ENCODE assay signal across 9 mouse cellular contexts in genomic region chr3:90412312-90413010, GRCm38 (mm10). TPM values are rescaled to one million over a fixed set of nuclear protein-coding genes. Genes with fewer than 3 reads are reported as not detected.
DNase-seq lines count a peak whose midpoint lies in the region; ATAC-seq and TF ChIP-seq lines count a peak whose summit lies in the region.
"Had no signal": no experiment of that assay in that cellular context is flagged by ENCODE, and none has a peak within 500 bp of the region (broad histone marks: within the 10 kb centered on the region; RNA-seq: fewer than 3 reads in every experiment).

No protein-coding gene starts in this region.

- H3K4me2 ChIP-seq in intestine, postnatal 0 days (replicated peaks; ENCODE audit: low read depth): no peak overlapping the region
- H3K4me2 ChIP-seq in liver, embryonic 11.5 days: no peak overlapping the region

- no peak overlapping the region for H3K9ac ChIP-seq in intestine, postnatal 0 days (ENCODE audit: low read depth, low read length)
- no peak overlapping the region for H3K9ac ChIP-seq in liver, embryonic 11.5 days (ENCODE audit: low read depth, low read length)

- peak; percentile 83 for DNase-seq in 3T3-L1 (ENCODE audit: low read depth, low spot score)
- DNase-seq in Muller cell, postnatal 12 days (ENCODE audit: inconsistent ontology term): peak; percentile 32
- peak; percentile 69 for DNase-seq in cerebellum, adult 9-10 months
- DNase-seq in gastrocnemius, adult 8-10 months (ENCODE audit: low spot score in 2 of 2): peak; percentile 54 to 55
- peak; percentile 48 for DNase-seq in liver, embryonic 11.5 days (ENCODE audit: low spot score)
- peak; percentile 58 for DNase-seq in testis, postnatal 14 days (ENCODE audit: low spot score)

- ATAC-seq in intestine, postnatal 0 days: no peak
- ATAC-seq in liver, embryonic 11.5 days (replicated peaks; ENCODE audit: low FRiP score): no peak
- ATAC-seq in neutrophil, adult 5-6 weeks (ENCODE audit: extremely low read depth, insufficient number of reproducible peaks, low FRiP score, poor library complexity, severe bottlenecking): peak; percentile 77

- no peak overlapping the region for H3K27ac ChIP-seq in intestine, postnatal 0 days (ENCODE audit: low read depth, low read length)
- H3K27ac ChIP-seq in liver, embryonic 11.5 days (ENCODE audit: low read depth, low read length): no peak overlapping the region

- H3K4me1 ChIP-seq in intestine, postnatal 0 days (replicated peaks; ENCODE audit: control insufficient read depth, insufficient read depth, low read length): no peaks in the 10 kb centered on the region
- no peaks in the 10 kb centered on the region for H3K4me1 ChIP-seq in liver, embryonic 11.5 days (replicated peaks; ENCODE audit: control insufficient read depth, insufficient read depth, low read length)

- peaks cover 69% of the 10 kb centered on the region for H3K36me3 ChIP-seq in intestine, postnatal 0 days (ENCODE audit: control insufficient read depth, insufficient read depth)
- peaks cover 48% of the 10 kb centered on the region for H3K36me3 ChIP-seq in liver, embryonic 11.5 days (ENCODE audit: control insufficient read depth, insufficient read depth, low read length)

- 48% methylated on average over 5 of the region's 5 CpGs for WGBS in intestine, postnatal 0 days
- 51% methylated on average over 5 of the region's 5 CpGs for WGBS in liver, embryonic 11.5 days

- H3K4me3 ChIP-seq in intestine, postnatal 0 days (ENCODE audit: low read depth, low read length): no peak overlapping the region
- H3K4me3 ChIP-seq in liver, embryonic 11.5 days (ENCODE audit: low read depth, low read length): no peak overlapping the region
- H3K4me3 ChIP-seq: erythroblast, embryonic 14.5 days had no signal

- no peaks in the 10 kb centered on the region for H3K27me3 ChIP-seq in intestine, postnatal 0 days (replicated peaks; ENCODE audit: control insufficient read depth, insufficient read depth, low read length)
- no peaks in the 10 kb centered on the region for H3K27me3 ChIP-seq in liver, embryonic 11.5 days (replicated peaks; ENCODE audit: control insufficient read depth, insufficient read depth, low read length)

- no peaks in the 10 kb centered on the region for H3K9me3 ChIP-seq in intestine, postnatal 0 days (ENCODE audit: control insufficient read depth)
- H3K9me3 ChIP-seq in liver, embryonic 11.5 days (ENCODE audit: control insufficient read depth, low read length): no peaks in the 10 kb centered on the region

- peak; percentile 95 for TF ChIP-seq CTCF in intestine, postnatal 0 days (IDR thresholded peaks at IDR 0.05; ENCODE audit: low read depth)

RNA-seq across cellular contexts. Expression of gene Ints3, which starts 21.0 kb away (rescaled TPM):
- 10 to 100 TPM; 14.0 to 16.8 (median 14.8) TPM for total RNA-seq in gastrocnemius, adult 8-10 months (2022)
- 8.8 and 9.7 TPM in 2 replicates for polyA plus RNA-seq in intestine, postnatal 0 days (2015; fragmentation: Nextera tagmentation; extraction: Ambion mirVana)
- 34.0 and 35.2 TPM in 2 replicates for polyA plus RNA-seq in liver, embryonic 11.5 days (2014; fragmentation: Nextera tagmentation; extraction: Ambion mirVana)
- total RNA-seq in neutrophil, adult 5-6 weeks (2017): 17.3 and 23.2 TPM in 2 replicates

RNA-seq across cellular contexts. Expression of gene Slc27a3, which starts 22.7 kb away (rescaled TPM):
- 1 to 10 TPM in 2 of 4 experiments, under 1 TPM in 2; 0.65 to 1.1 (median 0.96) TPM for total RNA-seq in gastrocnemius, adult 8-10 months (2022)
- polyA plus RNA-seq in intestine, postnatal 0 days (2015; fragmentation: Nextera tagmentation; extraction: Ambion mirVana): 2.5 and 2.9 TPM in 2 replicates
- 6.4 and 6.7 TPM in 2 replicates for polyA plus RNA-seq in liver, embryonic 11.5 days (2014; fragmentation: Nextera tagmentation; extraction: Ambion mirVana)
- total RNA-seq in neutrophil, adult 5-6 weeks (2017): 0.35 and 2.7 TPM in 2 replicates

RNA-seq across cellular contexts. Expression of gene Npr1, which starts 53.2 kb away (rescaled TPM):
- 1 to 10 TPM; 3.8 to 6.9 (median 6.1) TPM for total RNA-seq in gastrocnemius, adult 8-10 months (2022)
- polyA plus RNA-seq in intestine, postnatal 0 days (2015; fragmentation: Nextera tagmentation; extraction: Ambion mirVana): 3.4 and 4.2 TPM in 2 replicates
- polyA plus RNA-seq in liver, embryonic 11.5 days (2014; fragmentation: Nextera tagmentation; extraction: Ambion mirVana): 8.0 and 9.2 TPM in 2 replicates
- total RNA-seq in neutrophil, adult 5-6 weeks (2017): 0.12 TPM in 1 of 2 replicates, not detected in the other

Comparison
In these comparisons a context has a peak if more than half of its experiments do, and no peak if none do; other contexts are left out.
1. DNase-seq: peak in every context shown above with its lines; median percentile 83 in 3T3-L1; 69 in cerebellum, adult 9-10 months; 58 in testis, postnatal 14 days; 54 in gastrocnemius, adult 8-10 months; 48 in liver, embryonic 11.5 days; 32 in Muller cell, postnatal 12 days.